Mouse (Mus musculus) hindbrain, embryonic 13.5 days (tissue): ENCODE data around the gene Ppa2. TPM values are rescaled to one million over a fixed set of nuclear protein-coding genes. Genes with fewer than 3 reads are reported as not detected.

Experiments
- ATAC-seq: fragments of 200-750 bp; cut with Nextera tagmentation; 2 replicates; pipeline ENCODE4 v1.8.0; 2017; ENCODE audit warnings: moderate TSS enrichment; ENCODE audit not compliant: low FRiP score
- H3K27ac ChIP-seq: fragments of 300-500 bp; sonication (generic); 2 replicates; pipeline ENCODE4 v1.5.1; 2015; ENCODE audit warnings: inconsistent platforms, mild to moderate bottlenecking, moderate library complexity
- H3K27me3 ChIP-seq: fragments of 300-500 bp; sonication (generic); 2 replicates; pipeline ENCODE4 v1.6.1; 2015; ENCODE audit warnings: mild to moderate bottlenecking, inconsistent platforms
- H3K36me3 ChIP-seq: fragments of 300-500 bp; sonication (generic); 2 replicates; pipeline ENCODE4 v1.6.1; 2015; ENCODE audit warnings: mild to moderate bottlenecking, inconsistent platforms
- H3K4me1 ChIP-seq: fragments of 300-500 bp; sonication (generic); replicated peaks from 2 replicates; pipeline ENCODE4 v1.6.1; 2015; ENCODE audit warnings: inconsistent platforms
- H3K4me2 ChIP-seq: fragments of 300-500 bp; sonication (generic); 2 replicates; pipeline ENCODE4 v1.6.1; 2015; ENCODE audit warnings: inconsistent platforms, mild to moderate bottlenecking, moderate library complexity
- H3K4me3 ChIP-seq: fragments of 300-500 bp; sonication (generic); 2 replicates; pipeline ENCODE4 v1.5.1; 2015; ENCODE audit warnings: mild to moderate bottlenecking, inconsistent platforms
- H3K9ac ChIP-seq: fragments of 300-500 bp; sonication (generic); 2 replicates; pipeline ENCODE4 v1.6.1; 2015; ENCODE audit warnings: mild to moderate bottlenecking, inconsistent platforms
- H3K9me3 ChIP-seq: fragments of 300-500 bp; sonication (generic); 2 replicates; pipeline ENCODE4 v1.6.1; 2016; ENCODE audit warnings: inconsistent platforms
- WGBS: fragments of 180-500 bp; shearing (Covaris S2); methylation state at CpG from one replicate; pipeline ENCODE4 v1.1.7; 2015; 5-methylcytosine and 5-hydroxymethylcytosine counted together
- polyA plus RNA-seq: library from polyadenylated mRNA; unstranded; fragments of >200 nt; fragmentation: Nextera tagmentation; extraction: Ambion mirVana; gene quantifications from 2 replicates; pipeline ENCODE4 v1.2.1, GENCODE M21; 2015

Gene Ppa2
- polyA plus RNA-seq, 1 experiment from 2014 or later: 78.6 TPM

- Histone ChIP-seq H3K4me2 (no peak overlapping the region), H3K9ac (no peak overlapping the region), H3K36me3 (no peaks in the 10 kb centered on the region; the same call in 1 of the 2 replicates), H3K4me3 (no peak overlapping the region), H3K27ac (no peak overlapping the region), H3K4me1 (peaks cover 4% of the 10 kb centered on the region; the same call in 1 of the 2 replicates), H3K27me3 (no peaks in the 10 kb centered on the region), H3K9me3 (no peaks in the 10 kb centered on the region)
- no peak for ATAC-seq
- WGBS: 90% methylated on average over 15 of the region's 15 CpGs
These were observed 23.6 kb downstream of the Ppa2 start for GRCm38 (mm10) chr3:133333267-133334170.

GRCm38 (mm10) chr3:133334691-133335090 is 24.8 kb downstream of the Ppa2 start:
- Histone ChIP-seq H3K27me3 (no peaks in the 10 kb centered on the region), H3K9ac (no peak overlapping the region), H3K4me2 (no peak overlapping the region), H3K9me3 (no peaks in the 10 kb centered on the region), H3K4me3 (no peak overlapping the region), H3K4me1 (peaks cover 15% of the 10 kb centered on the region), H3K36me3 (no peaks in the 10 kb centered on the region; the same call in 1 of the 2 replicates), H3K27ac (no peak overlapping the region)
- no peak for ATAC-seq
- 89% methylated on average over 5 of the region's 5 CpGs for WGBS

- H3K4me1 ChIP-seq: peaks cover 16% of the 10 kb centered on the region
- no peak overlapping the region for H3K4me3 ChIP-seq
- H3K9ac ChIP-seq: no peak overlapping the region
- no peaks in the 10 kb centered on the region for H3K27me3 ChIP-seq
- ATAC-seq: no peak
- no peak overlapping the region for H3K4me2 ChIP-seq
- no peak overlapping the region for H3K27ac ChIP-seq
- H3K9me3 ChIP-seq: no peaks in the 10 kb centered on the region
- H3K36me3 ChIP-seq: peaks cover 3% of the 10 kb centered on the region
- 94% methylated on average over 2 of the region's 2 CpGs for WGBS
These were observed 25.3 kb downstream of the Ppa2 start for GRCm38 (mm10) chr3:133335166-133335565.

- ATAC-seq: no peak
- H3K9me3 ChIP-seq: no peaks in the 10 kb centered on the region
- H3K9ac ChIP-seq: no peak overlapping the region
- no peak overlapping the region for H3K4me3 ChIP-seq
- H3K4me1 ChIP-seq: peaks cover 14% of the 10 kb centered on the region
- no peaks in the 10 kb centered on the region for H3K27me3 ChIP-seq
- H3K36me3 ChIP-seq: peaks cover 12% of the 10 kb centered on the region
- no peak overlapping the region for H3K27ac ChIP-seq
- 76% methylated on average over 7 of the region's 7 CpGs for WGBS
- H3K4me2 ChIP-seq: no peak overlapping the region
These were observed 26.5 kb downstream of the Ppa2 start for GRCm38 (mm10) chr3:133336400-133336799.

- Histone ChIP-seq H3K4me1 (peaks cover 12% of the 10 kb centered on the region), H3K9ac (no peak overlapping the region), H3K9me3 (no peaks in the 10 kb centered on the region), H3K36me3 (peaks cover 12% of the 10 kb centered on the region), H3K4me3 (no peak overlapping the region), H3K27ac (no peak overlapping the region), H3K4me2 (no peak overlapping the region), H3K27me3 (no peaks in the 10 kb centered on the region)
- 0 out of 2 replicates have a peak, but pooled peaks have one; percentile 19 for ATAC-seq
- 67% methylated on average over 9 of the region's 9 CpGs for WGBS
These were observed 29.0 kb downstream of the Ppa2 start for GRCm38 (mm10) chr3:133338851-133339356.

GRCm38 (mm10) chr3:133339411-133339823 is 29.5 kb downstream of the Ppa2 start:
- no peaks in the 10 kb centered on the region for H3K9me3 ChIP-seq
- peak; percentile 52; the same call in 1 of the 2 replicates for ATAC-seq
- H3K4me2 ChIP-seq: no peak overlapping the region
- H3K36me3 ChIP-seq: peaks cover 12% of the 10 kb centered on the region
- H3K4me3 ChIP-seq: no peak overlapping the region
- 44% methylated on average over 11 of the region's 11 CpGs for WGBS
- H3K9ac ChIP-seq: no peak overlapping the region
- H3K4me1 ChIP-seq: peaks cover 12% of the 10 kb centered on the region
- no peak overlapping the region for H3K27ac ChIP-seq
- no peaks in the 10 kb centered on the region for H3K27me3 ChIP-seq

GRCm38 (mm10) chr3:133341106-133341505 is 31.2 kb downstream of the Ppa2 start:
- Histone ChIP-seq H3K4me1 (peaks cover 12% of the 10 kb centered on the region), H3K27ac (no peak overlapping the region), H3K9me3 (no peaks in the 10 kb centered on the region), H3K27me3 (no peaks in the 10 kb centered on the region), H3K36me3 (peaks cover 12% of the 10 kb centered on the region), H3K4me2 (no peak overlapping the region), H3K9ac (no peak overlapping the region), H3K4me3 (no peak overlapping the region)
- no peak for ATAC-seq
- 82% methylated on average over 11 of the region's 11 CpGs for whole genome bisulfite sequencing

- no peak overlapping the region for H3K9ac ChIP-seq
- peaks cover 13% of the 10 kb centered on the region for H3K36me3 ChIP-seq
- no peaks in the 10 kb centered on the region for H3K4me1 ChIP-seq
- no peak overlapping the region for H3K4me2 ChIP-seq
- no peaks in the 10 kb centered on the region for H3K9me3 ChIP-seq
- no peak overlapping the region for H3K27ac ChIP-seq
- 84% methylated on average over 7 of the region's 7 CpGs for WGBS
- no peak overlapping the region for H3K4me3 ChIP-seq
- no peaks in the 10 kb centered on the region for H3K27me3 ChIP-seq
- ATAC-seq: no peak
These were observed 37.6 kb downstream of the Ppa2 start for GRCm38 (mm10) chr3:133347535-133347934.

- Histone ChIP-seq H3K4me2 (no peak overlapping the region), H3K27me3 (no peaks in the 10 kb centered on the region)
- no peak for ATAC-seq
These were observed 38.9 kb downstream of the Ppa2 start for GRCm38 (mm10) chr3:133348847-133349246.

GRCm38 (mm10) chr3:133357426-133357974 is 47.6 kb downstream of the Ppa2 start:
- WGBS: 76% methylated on average over 6 of the region's 6 CpGs
- Histone ChIP-seq H3K4me3 (no peak overlapping the region), H3K4me2 (no peak overlapping the region), H3K9me3 (no peaks in the 10 kb centered on the region), H3K9ac (no peak overlapping the region), H3K27me3 (no peaks in the 10 kb centered on the region), H3K4me1 (0 out of 2 replicates have a peak, but pooled peaks cover 3% of the 10 kb centered on the region), H3K27ac (no peak overlapping the region), H3K36me3 (no peaks in the 10 kb centered on the region)
- no peak for ATAC-seq

More at GRCm38 (mm10) chr3:133348847-133349246, 38.9 kb downstream of the Ppa2 start:
- Histone ChIP-seq H3K4me3 (no peak overlapping the region), H3K27ac (no peak overlapping the region), H3K9me3 (no peaks in the 10 kb centered on the region), H3K4me1 (no peaks in the 10 kb centered on the region), H3K9ac (no peak overlapping the region), H3K36me3 (peaks cover 13% of the 10 kb centered on the region)
- 92% methylated on average over 2 of the region's 2 CpGs for WGBS

GRCm38 (mm10) chr3:133357977-133358376 is 48.1 kb downstream of the Ppa2 start:
- ATAC-seq: no peak
- Histone ChIP-seq H3K9me3 (no peaks in the 10 kb centered on the region), H3K4me3 (no peak overlapping the region), H3K4me2 (no peak overlapping the region), H3K4me1 (0 out of 2 replicates have a peak, but pooled peaks cover 3% of the 10 kb centered on the region), H3K9ac (no peak overlapping the region), H3K36me3 (no peaks in the 10 kb centered on the region), H3K27me3 (no peaks in the 10 kb centered on the region), H3K27ac (no peak overlapping the region)

- no peaks in the 10 kb centered on the region for H3K9me3 ChIP-seq
- H3K4me1 ChIP-seq: no peaks in the 10 kb centered on the region
- 0 out of 2 replicates have a peak, but pooled peaks cover 4% of the 10 kb centered on the region for H3K36me3 ChIP-seq
- ATAC-seq: no peak
- no peaks in the 10 kb centered on the region for H3K27me3 ChIP-seq
- H3K9ac ChIP-seq: no peak overlapping the region
- 87% methylated on average over 1 of the region's 1 CpGs for WGBS
- H3K4me3 ChIP-seq: no peak overlapping the region
- no peak overlapping the region for H3K4me2 ChIP-seq
- H3K27ac ChIP-seq: no peak overlapping the region
These were observed 51.5 kb downstream of the Ppa2 start for GRCm38 (mm10) chr3:133361406-133361805.
